In genomic region chr2:118728337-118728736, GRCm38 (mm10) we compare ENCODE assay signal across 8 mouse cellular contexts. TPM values are rescaled to one million over a fixed set of nuclear protein-coding genes. Genes with fewer than 3 reads are reported as not detected.
DNase-seq lines count a peak whose midpoint lies in the region; ATAC-seq and TF ChIP-seq lines count a peak whose summit lies in the region.

Gene Plcb2, minus strand, starts transcription at chr2:118728438.

- intact Hi-C loops in heart, postnatal 14 days (cut with DNase I), result no loop called here

- peaks cover 40% of the 10 kb centered on the region for H3K4me1 ChIP-seq in heart, embryonic 12.5 days (replicated peaks)
- H3K4me1 ChIP-seq in limb, embryonic 14.5 days (ENCODE audit: control insufficient read depth, insufficient read depth, low read length), result peaks cover 10% of the 10 kb centered on the region
- peaks cover 16% of the 10 kb centered on the region for H3K4me1 ChIP-seq in spleen, adult 2 months (ENCODE audit: control insufficient read depth, insufficient read depth, insufficient read length)

- no peak within 1 kb of the TSS for H3K4me3 ChIP-seq in heart, embryonic 12.5 days
- H3K4me3 ChIP-seq in limb, embryonic 14.5 days (replicated peaks; ENCODE audit: low read length), result no peak within 1 kb of the TSS
- H3K4me3 ChIP-seq in spleen, adult 2 months (ENCODE audit: extremely low read depth, insufficient read depth, insufficient read length), result peak within 1 kb of the TSS; percentile 65

- no peak for DNase-seq in heart, postnatal 14 days
- no peak for DNase-seq in limb, embryonic 14.5 days (ENCODE audit: low spot score)
- DNase-seq in spleen, adult 2 months (ENCODE audit: low read depth in 1 of 2, low spot score in 2 of 2), result peak in 1 of 2 experiments; percentile 72
- DNase-seq in adrenal gland, postnatal 36 days, result no peak
- no peak for DNase-seq in frontal cortex, adult 2 months (ENCODE audit: extremely low spot score in 1 of 2, low spot score in 1 of 2)
- DNase-seq in right cerebral cortex, postnatal 36 days (ENCODE audit: low spot score in 2 of 2), result no peak

- TF ChIP-seq CTCF in spleen, adult 2 months (IDR thresholded peaks at IDR 0.05; ENCODE audit: extremely low read depth, insufficient read depth, insufficient read length, insufficient replicate concordance), result no peak

- peaks cover 36% of the 10 kb centered on the region for H3K27me3 ChIP-seq in heart, embryonic 12.5 days (replicated peaks)
- 0 out of 2 replicates have a peak, but pooled peaks cover 4% of the 10 kb centered on the region for H3K27me3 ChIP-seq in limb, embryonic 14.5 days (ENCODE audit: control insufficient read depth, insufficient read depth, low read length)
- no peaks in the 10 kb centered on the region for H3K27me3 ChIP-seq in spleen, adult 2 months (ENCODE audit: control insufficient read depth, insufficient read depth, low read length)

- ATAC-seq in heart, embryonic 12.5 days (ENCODE audit: insufficient number of reproducible peaks, low FRiP score), result no peak
- peak; percentile 81 for ATAC-seq in activated CD4-positive, CD25-positive, alpha-beta regulatory T cell, adult 4 months
- no peak for ATAC-seq in limb, embryonic 14.5 days (ENCODE audit: low FRiP score, low read depth)

- H3K36me3 ChIP-seq in heart, embryonic 12.5 days, result no peaks in the 10 kb centered on the region
- H3K36me3 ChIP-seq in limb, embryonic 14.5 days (ENCODE audit: control insufficient read depth, insufficient read depth, low read length), result no peaks in the 10 kb centered on the region
- peaks cover 5% of the 10 kb centered on the region for H3K36me3 ChIP-seq in spleen, adult 2 months (ENCODE audit: control insufficient read depth, insufficient read depth, low read length)

- peak within 1 kb of the TSS; percentile 35 for H3K4me2 ChIP-seq in heart, embryonic 12.5 days
- H3K4me2 ChIP-seq in limb, embryonic 14.5 days (replicated peaks; ENCODE audit: low read depth, low read length, severe bottlenecking), result 0 out of 2 replicates have a peak within 1 kb of the TSS, but pooled peaks have one; percentile 5

- no peaks in the 10 kb centered on the region for H3K9me3 ChIP-seq in heart, embryonic 12.5 days (replicated peaks)
- H3K9me3 ChIP-seq in limb, embryonic 14.5 days (ENCODE audit: control insufficient read depth, low read length), result no peaks in the 10 kb centered on the region

- WGBS in heart, embryonic 12.5 days, result 15% methylated on average over 7 of the region's 7 CpGs
- 16% methylated on average over 6 of the region's 7 CpGs for WGBS in limb, embryonic 14.5 days
- WGBS in spleen, adult 2 months, result 2% methylated on average over 7 of the region's 7 CpGs

- no peak within 1 kb of the TSS; the same call in 1 of the 2 replicates for H3K27ac ChIP-seq in heart, embryonic 12.5 days (ENCODE audit: poor library complexity, severe bottlenecking)
- no peak within 1 kb of the TSS for H3K27ac ChIP-seq in limb, embryonic 14.5 days (replicated peaks; ENCODE audit: low read depth, low read length)
- peak within 1 kb of the TSS; percentile 86 for H3K27ac ChIP-seq in spleen, adult 2 months (ENCODE audit: insufficient read depth, low read length)

- H3K9ac ChIP-seq in heart, embryonic 12.5 days, result 0 out of 2 replicates have a peak within 1 kb of the TSS, but pooled peaks have one; percentile 46
- H3K9ac ChIP-seq in limb, embryonic 14.5 days (ENCODE audit: low read depth, low read length, severe bottlenecking), result no peak within 1 kb of the TSS; the same call in 1 of the 2 replicates

- no peak for TF ChIP-seq POLR2A in limb, embryonic 14.5 days (IDR thresholded peaks at IDR 0.05; ENCODE audit: borderline replicate concordance, extremely low read depth, insufficient read depth, insufficient read length)
- peak; percentile 28 for TF ChIP-seq POLR2A in spleen, adult 2 months (IDR thresholded peaks at IDR 0.05; ENCODE audit: low read depth, low read length)

RNA-seq across cellular contexts. Expression of gene Plcb2, which starts in this region (rescaled TPM):
- polyA plus RNA-seq in heart, embryonic 12.5 days (2016; fragmentation: Nextera tagmentation; extraction: Ambion mirVana), result 1.4 and 1.5 TPM in 2 replicates
- 1 to 10 TPM; 2.4 to 2.7 TPM for total RNA-seq in heart, postnatal 14 days (2021)
- polyA plus RNA-seq in activated CD4-positive, CD25-positive, alpha-beta regulatory T cell, adult 4 months (2017; shearing (Covaris generic)), result 10 to 100 TPM; 17.4 to 20.2 TPM
- 2.0 and 2.1 TPM in 2 replicates for polyA plus RNA-seq in limb, embryonic 14.5 days (2012; rRNA removed)
- polyA plus RNA-seq in limb, embryonic 14.5 days (2014; fragmentation: Nextera tagmentation; extraction: Ambion mirVana), result 0.74 and 0.82 TPM in 2 replicates
- 37.0 and 41.7 TPM in 2 replicates for polyA plus RNA-seq in spleen, adult 2 months (2012; rRNA removed)
- 1 to 10 TPM; 1.4 to 1.7 TPM for total RNA-seq in adrenal gland, postnatal 36 days (2021)
- polyA plus RNA-seq in frontal cortex, adult 2 months (2012; rRNA removed), result 3.1 and 3.5 TPM in 2 replicates
